Mouse (Mus musculus): ENCODE results near the gene Lmo7.
A peak's percentile ranks its signal among the peaks of the same experiment; 100 is the strongest.

The Lmo7 gene

DNA sequence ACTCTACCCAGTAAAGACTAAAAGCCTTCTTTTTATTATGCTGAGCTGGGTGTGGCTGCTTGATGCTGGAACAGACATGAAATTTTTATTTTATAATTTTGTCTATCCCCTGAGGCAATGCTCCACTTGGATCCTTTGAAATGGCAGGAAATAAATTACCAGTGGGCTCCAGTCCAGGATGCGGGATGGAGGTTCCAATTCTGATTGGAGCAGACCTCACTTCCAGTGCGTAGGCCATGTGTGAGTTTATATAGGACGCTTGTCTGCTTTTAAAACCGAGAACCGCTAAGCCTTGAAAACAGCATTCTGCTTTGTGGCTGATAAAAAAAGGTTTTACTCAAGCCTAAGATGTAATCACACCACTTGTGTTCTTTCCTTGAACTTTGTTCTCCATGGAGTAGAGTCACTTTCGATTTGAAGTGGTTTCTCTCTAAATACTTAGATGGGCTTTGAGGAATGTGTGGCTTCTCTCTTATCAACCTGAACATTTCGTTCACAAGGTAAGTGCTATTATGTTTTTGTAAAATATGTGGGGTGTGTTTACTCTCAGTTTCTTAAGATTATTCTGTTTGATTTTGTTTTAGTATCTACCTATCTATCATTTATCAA is 108.6 kb downstream of the Lmo7 start:
- no peak for DNase-seq (ENCODE audit: low spot score)

DNA sequence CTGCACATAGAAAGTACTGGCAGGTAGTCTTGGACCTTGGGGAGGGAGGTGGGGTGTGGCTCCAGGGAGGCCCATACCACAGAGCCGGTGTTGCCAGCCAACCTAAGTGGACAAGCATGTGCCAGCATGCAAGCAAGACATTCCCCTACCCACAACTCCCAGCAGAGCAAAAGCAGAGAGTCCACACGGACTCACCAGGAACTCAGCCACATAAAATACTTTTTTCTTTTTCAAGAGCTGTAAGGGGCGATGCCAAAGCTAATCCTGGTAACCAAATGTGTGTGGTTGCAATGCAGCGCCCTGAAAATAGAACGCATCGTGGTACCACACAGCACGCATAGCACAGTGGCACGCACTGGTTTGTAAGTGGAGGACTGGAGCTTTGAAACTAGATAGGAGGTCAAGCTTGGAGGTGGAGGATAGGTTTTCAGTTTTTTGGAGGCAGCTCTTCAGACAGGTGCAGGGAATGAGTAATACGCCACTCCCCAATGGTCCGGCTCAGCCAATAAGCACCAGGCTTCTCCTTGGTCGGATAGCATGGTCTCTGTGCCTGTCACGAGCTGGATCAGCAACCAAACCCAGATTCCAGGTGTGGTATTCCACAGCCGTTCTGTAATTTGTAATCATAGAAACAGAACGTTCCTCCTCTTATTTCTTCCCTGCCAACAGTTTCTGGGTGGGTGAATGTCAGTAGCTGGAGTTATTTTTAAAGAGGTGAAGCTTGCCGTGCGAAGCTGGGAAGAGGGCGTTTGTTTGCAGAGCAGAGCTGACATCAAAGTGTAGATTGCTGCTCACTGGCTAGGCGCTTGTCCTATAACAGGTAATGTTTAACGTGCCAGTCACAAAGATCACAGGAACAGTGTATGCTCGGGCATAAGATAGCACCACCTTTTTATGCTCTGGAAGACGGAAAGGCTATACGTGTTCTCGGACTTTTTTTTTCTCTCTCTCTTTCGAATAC is 110.3 kb downstream of the Lmo7 start:
- DNase-seq (ENCODE audit: low spot score), result peak; percentile 32

DNA sequence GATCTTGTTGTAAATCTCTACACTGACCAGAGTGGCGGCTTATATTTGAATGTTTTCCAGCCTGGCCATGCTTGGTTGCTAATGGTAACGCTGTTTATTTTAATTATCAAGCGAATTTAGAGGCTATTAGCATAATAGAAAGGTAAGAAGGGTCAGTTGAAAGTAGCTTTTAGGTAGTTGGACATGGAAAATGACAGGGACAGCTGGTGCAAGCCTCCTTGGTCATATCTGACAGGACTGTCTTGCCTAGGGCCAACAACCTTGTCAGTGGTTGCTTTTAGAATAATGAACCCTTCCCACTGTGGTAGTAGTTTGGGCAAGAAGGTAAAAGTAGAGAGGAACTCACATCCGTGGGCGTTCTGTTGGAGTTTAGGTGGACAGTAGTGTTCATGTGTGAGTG is 111.5 kb downstream of the Lmo7 start:
- DNase-seq (ENCODE audit: low spot score), result no peak

DNA sequence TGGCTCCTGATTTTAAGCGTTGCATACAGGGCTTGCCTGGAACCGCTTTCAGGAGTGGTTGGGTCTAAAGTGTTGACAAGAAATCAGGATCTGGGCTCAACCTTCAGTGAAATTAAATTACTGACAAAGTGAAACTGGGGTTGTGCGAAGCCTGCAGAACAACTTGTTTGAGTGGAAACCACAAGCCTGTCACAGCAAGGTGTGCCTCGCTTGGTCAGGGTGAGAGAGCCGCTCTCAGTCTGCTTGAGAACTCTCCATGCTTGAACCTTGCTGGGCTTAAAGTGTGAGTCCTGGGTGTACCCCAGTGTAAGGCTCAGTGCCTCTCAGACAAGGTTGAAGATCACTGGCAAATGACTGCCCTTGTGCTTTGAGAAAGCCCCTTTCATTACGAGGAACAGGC is 112.8 kb downstream of the Lmo7 start:
- no peak for DNase-seq (ENCODE audit: low spot score)

DNA sequence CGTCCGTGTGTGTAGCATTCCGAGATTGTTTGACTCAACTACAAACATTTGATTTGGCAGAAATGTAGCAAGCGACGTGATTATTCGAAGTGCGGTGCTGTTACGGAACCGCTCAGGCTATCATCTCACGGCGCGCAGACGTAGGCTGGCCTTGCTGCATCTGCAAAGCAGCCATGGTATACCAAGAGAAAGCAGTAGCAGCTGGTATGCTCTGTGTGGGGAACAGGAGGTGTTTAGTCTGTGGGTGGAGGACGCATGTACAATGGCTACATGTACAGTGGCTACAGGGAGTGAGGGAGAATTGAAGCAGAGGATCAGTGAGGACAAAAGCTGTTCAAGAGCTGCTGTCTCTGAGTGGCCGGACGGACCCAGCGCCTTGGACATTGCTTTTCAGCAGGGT is 113.7 kb downstream of the Lmo7 start:
- no peak for DNase-seq (ENCODE audit: low spot score)

DNA sequence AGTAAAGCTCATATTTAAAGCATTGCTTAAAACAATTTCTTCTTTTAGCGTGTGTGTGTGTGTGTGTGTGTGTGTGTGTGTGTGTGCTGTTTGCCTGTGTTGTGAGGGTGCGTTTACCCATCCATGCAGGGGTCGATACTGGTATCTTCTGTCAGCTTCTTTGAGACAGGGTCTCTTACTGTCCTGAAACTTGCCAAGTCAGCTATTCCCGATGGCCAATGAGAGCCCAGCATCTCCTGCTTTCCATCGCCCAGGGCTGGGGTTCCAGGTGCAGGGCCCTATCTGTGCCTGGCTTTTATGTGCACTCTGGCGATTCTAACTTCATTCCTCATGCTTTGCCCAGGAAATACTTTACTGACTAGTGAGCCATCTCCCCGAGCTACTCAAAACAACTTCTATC is 114.7 kb downstream of the Lmo7 start:
- DNase-seq (ENCODE audit: low spot score), result no peak

DNA sequence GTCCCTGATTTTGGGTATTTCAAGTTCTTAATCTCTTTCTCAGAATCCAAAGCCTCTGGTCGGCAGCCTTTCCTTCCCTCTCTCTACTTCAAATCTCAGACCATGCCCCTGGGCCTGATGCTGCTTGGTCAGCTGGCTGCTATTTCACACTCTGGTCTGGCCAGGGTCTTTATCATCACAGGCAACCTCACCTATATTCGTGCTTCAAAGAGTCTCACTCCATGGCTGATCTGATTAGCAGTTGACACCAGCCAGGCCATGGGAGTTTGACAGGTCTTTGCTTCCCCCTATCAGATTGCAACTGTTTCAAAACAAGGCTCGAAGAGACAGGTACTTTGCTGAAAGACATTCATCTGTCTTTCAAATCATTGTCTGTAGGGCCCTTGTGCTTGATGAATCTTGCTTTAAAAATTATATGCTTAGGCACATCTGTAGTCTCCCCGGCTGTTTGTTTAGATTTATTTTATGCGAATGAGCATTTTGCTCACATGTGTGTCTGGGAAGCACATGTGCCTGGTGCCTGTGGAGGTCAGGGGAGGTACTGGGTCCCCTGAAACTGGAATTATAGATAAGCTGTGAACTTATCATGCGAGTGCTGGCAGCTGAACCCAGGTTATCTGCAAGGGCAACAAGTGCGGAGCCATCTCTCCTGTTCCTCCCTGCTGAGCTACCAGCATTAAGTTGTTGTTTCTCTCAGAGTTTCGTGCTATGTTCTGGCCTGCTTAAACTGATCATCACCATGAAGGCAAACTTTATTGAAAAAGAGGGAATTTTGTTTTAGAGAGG is 116.5 kb downstream of the Lmo7 start:
- no peak for DNase-seq (ENCODE audit: low spot score)

DNA sequence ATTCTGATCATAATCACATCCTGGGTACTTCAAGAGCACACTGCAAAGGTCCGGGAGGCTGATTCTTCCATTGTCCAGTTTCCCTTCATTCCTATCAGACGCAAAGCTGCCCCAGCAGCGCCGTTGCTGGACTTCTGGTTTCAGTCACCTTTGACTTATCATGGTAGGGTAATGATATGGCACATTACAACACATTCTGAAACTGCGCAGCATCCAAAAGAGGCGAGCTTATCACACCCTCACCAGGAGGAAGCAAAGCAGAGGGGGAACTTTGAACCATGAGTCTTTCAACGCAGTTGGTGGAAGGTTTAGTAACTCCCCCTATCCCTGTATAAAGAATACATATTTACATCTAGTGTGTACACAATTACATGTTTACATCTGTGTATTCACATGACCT is 117.8 kb downstream of the Lmo7 start:
- DNase-seq (ENCODE audit: low spot score), result no peak

DNA sequence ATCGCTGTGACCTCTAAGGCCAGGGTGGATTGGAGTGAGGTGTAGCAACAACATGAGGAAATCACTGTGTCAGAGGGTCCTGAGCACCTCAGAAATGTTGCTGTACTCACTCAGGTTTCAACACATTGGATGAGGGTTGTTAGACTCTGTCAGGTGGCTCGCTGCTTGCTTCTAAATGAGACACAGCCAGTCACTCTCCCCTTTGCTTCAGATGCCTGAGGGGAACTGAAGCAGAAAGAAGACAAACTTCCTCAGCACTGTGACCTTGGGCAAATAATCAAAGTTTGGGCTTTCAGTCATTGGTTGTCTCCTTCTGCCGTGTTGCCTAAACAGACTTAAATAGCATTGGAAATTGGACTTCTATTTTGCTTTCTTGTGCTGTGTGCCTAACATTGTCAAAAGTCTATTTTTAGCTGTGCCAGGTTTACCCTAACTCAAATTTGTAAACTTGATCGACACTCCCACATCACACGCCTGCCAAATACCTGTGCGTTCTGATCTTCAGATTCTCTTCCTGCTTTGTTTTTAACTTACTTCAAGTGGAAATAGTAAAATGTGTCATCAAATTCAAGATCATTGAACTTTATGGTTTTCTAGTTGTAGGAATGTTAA is 122.9 kb downstream of the Lmo7 start:
- no peak for DNase-seq (ENCODE audit: low spot score)

DNA sequence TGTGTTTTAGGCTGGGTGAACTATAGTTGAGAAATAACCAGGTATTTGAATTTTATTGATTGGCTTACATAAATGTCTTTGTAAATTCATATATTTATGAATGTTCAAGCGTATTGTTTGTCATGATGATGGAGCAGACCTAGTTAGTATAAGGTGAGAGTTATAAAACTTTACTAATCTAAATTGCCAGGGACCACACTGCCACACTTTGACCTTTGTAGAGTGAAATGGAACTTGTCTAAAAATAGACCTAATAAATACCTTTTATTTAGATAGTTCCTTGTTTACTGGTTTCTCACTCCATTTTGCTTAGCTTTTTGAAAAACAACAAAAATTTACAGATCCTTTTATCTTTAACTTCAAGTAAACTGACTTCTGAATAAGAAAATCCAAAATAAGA is 123.5 kb downstream of the Lmo7 start:
- DNase-seq (ENCODE audit: low spot score), result no peak

DNA sequence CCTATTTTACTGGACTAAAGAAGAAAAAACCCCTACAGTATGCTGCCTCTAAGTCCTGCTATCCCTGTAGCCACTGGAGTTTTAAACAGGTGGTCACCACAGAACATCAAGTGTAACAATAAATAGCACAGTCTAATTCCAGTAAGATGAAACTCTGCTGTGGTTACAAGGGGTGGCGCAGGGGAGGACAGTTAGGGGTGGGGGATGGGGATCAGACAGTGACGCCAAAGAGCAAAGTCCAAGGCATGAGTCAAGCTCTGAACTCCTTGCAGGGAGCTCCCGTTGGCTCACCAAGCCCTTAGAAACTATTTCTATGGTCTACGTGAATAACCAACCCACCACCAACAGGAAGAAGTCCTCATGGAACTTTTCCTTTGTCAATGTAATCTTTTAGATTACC is 124.0 kb downstream of the Lmo7 start:
- no peak for DNase-seq (ENCODE audit: low spot score)

DNA sequence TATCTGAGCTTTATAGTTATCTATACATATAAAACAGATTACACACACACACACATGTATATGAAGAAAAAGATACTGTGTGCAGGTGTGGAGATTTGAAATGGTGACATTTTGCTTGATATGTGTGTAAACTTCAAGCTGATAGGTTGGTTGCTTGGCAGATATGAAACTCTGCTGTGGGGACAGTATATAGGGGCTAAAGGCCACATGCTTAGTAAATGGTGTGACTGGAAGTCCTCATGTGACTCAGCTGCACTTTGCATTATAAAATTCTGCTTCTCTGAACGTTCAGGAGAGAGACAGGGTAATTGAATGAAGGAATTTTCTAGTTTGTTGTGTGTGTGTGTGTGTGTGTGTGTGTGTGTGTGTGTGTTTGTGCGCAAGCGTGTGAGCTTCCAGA is 124.5 kb downstream of the Lmo7 start:
- no peak for DNase-seq (ENCODE audit: low spot score)

DNA sequence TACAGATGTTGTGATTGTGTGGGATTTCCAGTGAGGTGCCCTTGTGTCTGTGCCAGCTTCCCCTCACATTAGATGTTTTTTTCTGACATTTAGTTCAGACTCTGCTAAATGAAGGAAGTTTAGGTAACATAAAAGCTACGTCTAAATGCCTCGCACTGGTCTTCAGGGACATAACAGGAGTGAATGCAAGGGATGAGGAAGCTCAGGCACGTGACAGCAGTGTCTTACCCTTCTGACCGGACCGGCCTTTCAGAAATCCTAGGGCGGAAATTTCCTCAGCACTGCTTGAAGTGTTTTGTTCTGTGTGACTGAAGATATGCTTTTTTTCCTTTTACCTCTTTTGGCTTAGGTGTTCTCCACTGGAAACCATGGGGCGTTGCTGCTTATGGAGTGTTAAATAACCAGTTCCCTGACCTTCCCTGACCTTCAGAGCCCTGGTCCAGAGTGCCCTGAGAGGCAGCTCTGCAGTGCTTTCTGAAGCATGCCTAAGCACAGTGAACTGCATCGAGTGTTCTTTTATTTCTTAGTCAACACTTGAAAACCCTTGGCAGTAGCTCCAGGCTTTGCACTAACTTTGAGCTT is 129.6 kb downstream of the Lmo7 start:
- DNase-seq (ENCODE audit: low spot score), result no peak

DNA sequence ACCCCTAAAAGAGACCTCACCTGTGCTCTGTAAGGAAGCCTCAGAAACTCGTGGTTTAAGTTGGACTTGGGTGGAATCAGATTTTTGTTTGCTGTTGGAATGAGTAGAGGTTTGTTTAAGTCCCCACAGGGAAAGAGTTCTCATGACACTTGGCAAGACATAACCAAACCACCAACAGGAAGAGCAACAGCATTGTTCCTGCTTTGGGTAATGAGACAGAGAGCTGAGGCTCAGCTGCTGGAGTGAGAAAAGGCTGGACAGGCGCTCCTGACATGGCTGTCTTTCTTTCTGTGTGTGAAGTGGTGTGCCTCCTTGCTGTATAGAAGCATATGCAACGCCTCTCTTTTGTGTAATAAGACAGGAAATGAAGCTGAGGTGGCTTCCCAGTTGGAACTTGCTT is 132.3 kb downstream of the Lmo7 start:
- DNase-seq (ENCODE audit: low spot score), result no peak

DNA sequence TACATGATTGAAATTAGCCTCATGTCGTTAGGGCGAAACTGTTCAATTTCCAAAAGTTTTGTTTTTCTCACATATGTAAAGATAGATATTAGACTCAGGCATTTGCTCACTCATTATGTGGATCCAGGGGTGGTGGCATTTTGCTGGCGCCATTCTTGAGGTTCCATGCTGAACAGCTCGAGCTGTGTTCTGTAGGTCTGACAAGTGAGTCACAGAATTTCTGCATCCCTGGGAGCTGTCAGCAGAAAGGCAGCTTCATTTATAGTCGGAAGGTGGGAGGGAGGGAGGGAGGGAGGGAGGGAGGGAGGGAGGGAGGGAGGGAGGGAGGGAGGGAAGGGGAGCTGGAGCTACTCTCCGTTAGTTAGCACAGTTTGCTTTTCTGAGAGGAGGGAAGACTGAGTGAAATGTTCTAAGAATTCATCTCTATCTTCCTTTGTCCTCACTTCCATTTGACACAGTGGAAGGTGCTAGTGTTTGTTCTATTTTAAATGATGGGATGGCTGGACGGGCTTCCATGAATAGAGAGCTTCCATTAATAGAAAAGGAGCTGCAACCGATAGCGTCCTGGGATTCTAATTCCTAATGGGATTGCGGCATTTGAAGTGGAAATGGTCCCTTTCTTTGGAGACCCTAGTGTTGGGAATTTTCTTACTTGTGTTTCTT is 137.4 kb downstream of the Lmo7 start:
- DNase-seq (ENCODE audit: low spot score), result no peak

DNA sequence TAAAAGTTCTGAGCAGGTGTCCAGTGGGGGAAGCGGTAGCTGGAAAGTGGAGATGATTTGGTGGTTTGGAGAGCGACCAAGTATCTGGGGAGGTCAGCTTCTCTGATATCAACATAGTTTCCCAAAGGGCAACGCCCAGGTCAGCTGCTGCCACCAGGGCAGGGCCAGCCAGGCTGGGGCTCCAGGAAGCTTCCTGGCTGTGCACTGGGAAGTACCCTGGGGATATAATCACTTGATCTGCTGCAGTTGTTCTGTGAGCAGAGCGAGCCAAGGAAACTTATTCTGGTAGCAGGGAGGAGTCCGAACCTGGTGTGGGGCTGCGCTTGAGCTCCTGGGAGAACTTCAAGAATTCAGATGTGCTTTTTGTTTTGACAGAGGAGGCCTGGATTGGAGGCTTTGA is 139.4 kb downstream of the Lmo7 start:
- DNase-seq (ENCODE audit: low spot score), result no peak

DNA sequence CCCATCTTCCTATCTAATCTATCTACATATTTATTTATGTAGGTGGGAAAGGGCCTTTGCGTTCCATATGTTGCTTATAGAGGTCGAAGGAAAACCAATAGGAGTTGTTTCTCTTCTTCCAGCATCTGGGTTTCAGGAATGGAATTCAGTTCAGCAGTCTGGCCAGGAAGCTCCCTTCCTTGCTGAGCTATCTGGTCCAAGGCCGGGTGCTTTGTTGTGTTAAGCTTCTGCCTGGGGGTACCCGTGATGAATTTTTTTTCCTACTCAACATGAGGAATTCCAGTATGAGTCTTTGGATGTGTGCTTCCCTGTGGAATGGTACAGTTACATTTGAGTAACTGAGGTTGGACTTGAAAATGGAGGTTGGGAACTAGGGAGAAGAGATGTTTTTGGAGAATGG is 139.9 kb downstream of the Lmo7 start:
- no peak for DNase-seq (ENCODE audit: low spot score)

DNA sequence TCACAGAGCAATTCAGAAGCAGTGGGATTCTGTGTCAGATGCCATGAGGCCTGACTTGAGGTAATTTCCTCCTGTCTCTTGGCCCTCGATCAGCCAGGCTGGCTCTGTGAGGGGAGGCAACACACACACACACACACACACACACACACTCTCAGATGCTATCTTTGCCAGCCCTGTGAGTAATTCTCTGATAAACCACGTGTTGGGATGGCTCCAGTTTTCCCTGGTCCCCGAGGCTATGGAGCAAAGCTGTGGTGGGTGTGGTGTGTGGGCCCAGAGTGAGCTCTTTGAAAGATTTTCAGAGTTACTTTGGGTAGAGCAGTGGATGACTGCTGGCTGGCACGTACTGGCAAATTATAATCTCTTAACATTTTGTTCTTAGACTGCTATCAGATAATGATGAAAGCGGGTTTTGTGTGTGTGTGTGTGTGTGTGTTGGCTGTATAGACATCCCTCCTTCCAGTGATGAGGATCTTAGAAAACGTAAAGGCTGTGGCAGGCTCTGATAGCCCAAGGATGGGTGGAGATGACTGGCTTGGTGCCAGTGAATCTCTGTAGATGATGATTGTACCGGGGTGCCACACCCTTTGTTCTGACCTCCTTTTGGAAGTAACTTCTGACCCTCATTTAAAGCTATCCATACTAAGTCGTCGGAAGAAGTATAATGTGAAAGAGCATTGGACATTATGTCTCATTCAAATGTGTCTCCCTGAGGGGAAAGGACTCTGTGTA is 140.6 kb downstream of the Lmo7 start:
- no peak for DNase-seq (ENCODE audit: low spot score)

DNA sequence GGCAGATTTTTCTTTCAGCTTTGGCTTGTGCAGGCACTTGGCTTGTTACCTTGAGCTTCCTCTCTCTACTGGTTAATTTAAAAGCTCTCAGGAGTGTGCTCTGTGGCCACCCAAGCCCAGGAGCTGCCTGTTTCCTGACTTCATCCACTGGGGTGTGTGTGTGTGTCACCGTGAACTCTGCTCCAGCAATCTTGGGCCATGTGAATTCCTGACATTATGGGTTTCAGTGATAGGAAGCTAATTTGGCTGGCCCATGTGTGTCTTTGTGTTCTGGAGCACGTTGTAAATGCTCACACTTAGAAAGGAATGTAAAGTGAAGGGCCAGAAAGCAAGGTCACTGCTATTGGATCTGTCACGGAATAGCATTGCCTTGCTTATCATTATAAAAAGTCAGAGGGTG is 143.1 kb downstream of the Lmo7 start:
- DNase-seq (ENCODE audit: low spot score), result no peak

DNA sequence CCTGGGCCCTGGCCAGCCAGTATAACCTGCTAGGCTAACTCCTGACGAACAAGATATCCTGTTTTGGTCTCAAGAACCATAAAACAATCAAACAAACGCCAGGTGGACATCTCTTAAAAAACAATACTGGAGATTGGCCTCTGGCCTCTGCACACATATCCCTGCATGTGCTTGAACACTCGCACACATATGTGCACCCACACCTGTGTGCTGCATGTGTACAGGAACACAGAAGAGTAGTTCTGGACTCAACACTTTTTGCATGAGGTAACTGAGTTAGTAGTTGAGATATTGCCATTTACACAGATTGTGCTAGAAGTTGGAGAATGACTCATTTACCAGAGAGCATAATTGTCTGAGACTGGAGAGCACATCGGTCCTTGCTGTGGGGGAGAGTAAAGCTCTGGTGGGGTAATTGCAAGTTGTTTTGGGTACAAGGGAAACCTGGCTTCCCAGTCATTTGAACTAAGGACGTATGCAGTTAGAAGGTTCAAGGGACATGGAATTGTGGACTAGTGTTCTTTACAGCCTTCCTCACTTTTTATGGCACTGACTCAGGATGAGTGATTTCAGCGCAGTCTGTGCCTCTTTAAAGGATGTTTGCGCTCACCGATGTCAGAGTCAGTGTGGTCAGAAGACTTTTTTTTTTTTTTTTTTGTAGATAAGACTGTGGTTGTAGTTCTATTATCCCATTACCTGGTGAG is 148.7 kb downstream of the Lmo7 start:
- no peak for DNase-seq (ENCODE audit: low spot score)
